Mouse (Mus musculus) liver, adult 2 months (tissue): ENCODE measurements around the gene Rint1.

Experiments used
- CTCF ChIP-seq: fragments of 200-500 bp; IDR thresholded peaks from 2 replicates; pipeline ENCODE4 v1.5.1; 2011; ENCODE audit warnings: low read depth, low read length, control low read depth
- POLR2A ChIP-seq: fragments of 200-500 bp; IDR thresholded peaks from 2 replicates; pipeline ENCODE4 v1.6.1; 2011; ENCODE audit warnings: low read length, control low read depth; ENCODE audit not compliant: insufficient read depth; ENCODE audit errors: extremely low read depth

GRCm38 (mm10) chr5:23782931-23783877 lies 4.3 kb upstream of the Rint1 start, which contains the start of gene Pus7:
- peak; percentile 58 for TF ChIP-seq POLR2A
- no peak for TF ChIP-seq CTCF
